Mouse (Mus musculus) midbrain, embryonic 15.5 days (tissue): ENCODE measurements around the gene Lrrc58. TPM values are rescaled to one million over a fixed set of nuclear protein-coding genes. Genes with fewer than 3 reads are reported as not detected.

Experiments
- ATAC-seq: fragments of 200-750 bp; cut with Nextera tagmentation; replicated peaks from 2 replicates; pipeline ENCODE4 v1.8.0; 2017; ENCODE audit warnings: moderate TSS enrichment
- H3K27ac ChIP-seq: fragments of 300-500 bp; sonication (generic); 2 replicates; pipeline ENCODE4 v1.5.1; 2015; ENCODE audit warnings: mild to moderate bottlenecking, inconsistent platforms
- H3K27me3 ChIP-seq: fragments of 300-500 bp; sonication (generic); replicated peaks from 2 replicates; pipeline ENCODE4 v1.6.1; 2015; ENCODE audit warnings: inconsistent platforms
- H3K36me3 ChIP-seq: fragments of 300-500 bp; sonication (generic); replicated peaks from 2 replicates; pipeline ENCODE4 v1.6.1; 2015; ENCODE audit warnings: inconsistent platforms
- H3K4me1 ChIP-seq: fragments of 300-500 bp; sonication (generic); 2 replicates; pipeline ENCODE4 v1.6.1; 2015; ENCODE audit warnings: inconsistent platforms
- H3K4me2 ChIP-seq: fragments of 300-500 bp; sonication (generic); 2 replicates; pipeline ENCODE4 v1.6.1; 2015; ENCODE audit warnings: inconsistent platforms, mild to moderate bottlenecking, moderate library complexity
- H3K4me3 ChIP-seq: fragments of 300-500 bp; sonication (generic); 2 replicates; pipeline ENCODE4 v1.5.1; 2015; ENCODE audit warnings: mild to moderate bottlenecking, inconsistent platforms
- H3K9ac ChIP-seq: fragments of 300-500 bp; sonication (generic); 2 replicates; pipeline ENCODE4 v1.6.1; 2015; ENCODE audit warnings: mild to moderate bottlenecking, inconsistent platforms
- H3K9me3 ChIP-seq: fragments of 300-500 bp; sonication (generic); 2 replicates; pipeline ENCODE4 v1.6.1; 2016; ENCODE audit warnings: inconsistent platforms
- WGBS: fragments of 180-500 bp; shearing (Covaris S2); methylation state at CpG from one replicate; pipeline ENCODE4 v1.1.7; 2015; ENCODE audit warnings: mixed read lengths; 5-methylcytosine and 5-hydroxymethylcytosine counted together
- polyA plus RNA-seq: library from polyadenylated mRNA; unstranded; fragments of >200 nt; fragmentation: Nextera tagmentation; extraction: Ambion mirVana; gene quantifications from 2 replicates; pipeline ENCODE4 v1.2.1, GENCODE M21; 2015

Lrrc58 gene
- polyA plus RNA-seq, 1 experiment from 2014 or later: 41.6 TPM

- H3K4me2 ChIP-seq: no peak overlapping the region
These were observed 38.3 kb downstream of the Lrrc58 start for GRCm38 (mm10) chr16:37906456-37906855.

GRCm38 (mm10) chr16:37911086-37911485 is 42.9 kb downstream of the Lrrc58 start:
- H3K9ac ChIP-seq: no peak overlapping the region
- no peaks in the 10 kb centered on the region for H3K36me3 ChIP-seq
- 73% methylated on average over 1 of the region's 1 CpGs for WGBS
- no peak for ATAC-seq
- H3K9me3 ChIP-seq: no peaks in the 10 kb centered on the region
- H3K4me1 ChIP-seq: peaks cover 4% of the 10 kb centered on the region; the same call in 1 of the 2 replicates
- H3K4me3 ChIP-seq: no peak overlapping the region
- no peak overlapping the region for H3K4me2 ChIP-seq
- H3K27me3 ChIP-seq: no peaks in the 10 kb centered on the region; the same call in 1 of the 2 replicates
- H3K27ac ChIP-seq: no peak overlapping the region

More at GRCm38 (mm10) chr16:37906456-37906855, 38.3 kb downstream of the Lrrc58 start:
- Histone ChIP-seq H3K9me3 (no peaks in the 10 kb centered on the region), H3K4me1 (no peaks in the 10 kb centered on the region), H3K27me3 (no peaks in the 10 kb centered on the region), H3K9ac (no peak overlapping the region), H3K36me3 (no peaks in the 10 kb centered on the region), H3K27ac (no peak overlapping the region), H3K4me3 (no peak overlapping the region)
- WGBS: 89% methylated on average over 3 of the region's 3 CpGs
- ATAC-seq: no peak

- peak within 1 kb of the TSS; percentile 8 for H3K27ac ChIP-seq
- ATAC-seq: peak; percentile 81
- peaks cover 32% of the 10 kb centered on the region for H3K4me1 ChIP-seq
These were observed 48.1 kb downstream of the Lrrc58 start, which contains the start of gene Gpr156 for GRCm38 (mm10) chr16:37916138-37916817. Gene Gpr156, plus strand, starts transcription at chr16:37916496.

GRCm38 (mm10) chr16:37916818-37917201 is 48.6 kb downstream of the Lrrc58 start:
- H3K9ac ChIP-seq: peak overlapping the region; percentile 71
- peak overlapping the region; percentile 65 for H3K4me3 ChIP-seq
- no peaks in the 10 kb centered on the region for H3K36me3 ChIP-seq
- ATAC-seq: no peak
- 11% methylated on average over 7 of the region's 7 CpGs for WGBS
- peak overlapping the region; percentile 91 for H3K4me2 ChIP-seq
- H3K4me1 ChIP-seq: peaks cover 33% of the 10 kb centered on the region
- H3K27me3 ChIP-seq: no peaks in the 10 kb centered on the region; the same call in 1 of the 2 replicates
- no peak overlapping the region for H3K27ac ChIP-seq
- H3K9me3 ChIP-seq: no peaks in the 10 kb centered on the region

More at GRCm38 (mm10) chr16:37916138-37916817, 48.1 kb downstream of the Lrrc58 start, which contains the start of gene Gpr156:
- H3K4me3 ChIP-seq: peak within 1 kb of the TSS; percentile 65
- no peaks in the 10 kb centered on the region for H3K36me3 ChIP-seq
- peak within 1 kb of the TSS; percentile 71 for H3K9ac ChIP-seq
- H3K27me3 ChIP-seq: no peaks in the 10 kb centered on the region; the same call in 1 of the 2 replicates
- H3K4me2 ChIP-seq: peak within 1 kb of the TSS; percentile 91
- WGBS: 2% methylated on average over 53 of the region's 53 CpGs
- H3K9me3 ChIP-seq: no peaks in the 10 kb centered on the region

- Histone ChIP-seq H3K9ac (no peak overlapping the region), H3K4me2 (no peak overlapping the region), H3K4me3 (no peak overlapping the region), H3K27ac (no peak overlapping the region), H3K4me1 (peaks cover 33% of the 10 kb centered on the region), H3K36me3 (no peaks in the 10 kb centered on the region), H3K9me3 (no peaks in the 10 kb centered on the region), H3K27me3 (no peaks in the 10 kb centered on the region; the same call in 1 of the 2 replicates)
- no peak for ATAC-seq
- 86% methylated on average over 6 of the region's 6 CpGs for WGBS
These were observed 50.8 kb downstream of the Lrrc58 start for GRCm38 (mm10) chr16:37919000-37919399.

- H3K36me3 ChIP-seq: no peaks in the 10 kb centered on the region
- H3K9me3 ChIP-seq: no peaks in the 10 kb centered on the region
- no peaks in the 10 kb centered on the region for H3K27me3 ChIP-seq
- no peak overlapping the region for H3K9ac ChIP-seq
- 17% methylated on average over 8 of the region's 8 CpGs for WGBS
- no peak overlapping the region for H3K4me2 ChIP-seq
- H3K4me3 ChIP-seq: no peak overlapping the region
- H3K27ac ChIP-seq: peak overlapping the region; percentile 74
- peak; percentile 84 for ATAC-seq
- H3K4me1 ChIP-seq: peaks cover 35% of the 10 kb centered on the region
These were observed 52.7 kb downstream of the Lrrc58 start for GRCm38 (mm10) chr16:37920842-37921409.

GRCm38 (mm10) chr16:37926087-37926486 is 57.9 kb downstream of the Lrrc58 start:
- no peak overlapping the region for H3K9ac ChIP-seq
- 3% methylated on average over 7 of the region's 7 CpGs for WGBS
- ATAC-seq: peak; percentile 53
- H3K4me1 ChIP-seq: peaks cover 34% of the 10 kb centered on the region
- H3K27ac ChIP-seq: peak overlapping the region; percentile 78
- H3K36me3 ChIP-seq: no peaks in the 10 kb centered on the region
- H3K27me3 ChIP-seq: no peaks in the 10 kb centered on the region
- no peaks in the 10 kb centered on the region for H3K9me3 ChIP-seq
- no peak overlapping the region for H3K4me3 ChIP-seq
- peak overlapping the region; percentile 15 for H3K4me2 ChIP-seq

- WGBS: 5% methylated on average over 4 of the region's 4 CpGs
- Histone ChIP-seq H3K9ac (no peak overlapping the region), H3K4me1 (peaks cover 30% of the 10 kb centered on the region), H3K4me3 (no peak overlapping the region), H3K9me3 (no peaks in the 10 kb centered on the region), H3K4me2 (no peak overlapping the region), H3K36me3 (no peaks in the 10 kb centered on the region), H3K27me3 (no peaks in the 10 kb centered on the region), H3K27ac (peak overlapping the region; percentile 46)
- peak; percentile 25; the same call in 1 of the 2 replicates for ATAC-seq
These were observed 58.9 kb downstream of the Lrrc58 start for GRCm38 (mm10) chr16:37927117-37927516.

- 54% methylated on average over 2 of the region's 2 CpGs for WGBS
- Histone ChIP-seq H3K9ac (no peak overlapping the region), H3K36me3 (no peaks in the 10 kb centered on the region), H3K27me3 (no peaks in the 10 kb centered on the region), H3K9me3 (no peaks in the 10 kb centered on the region), H3K27ac (no peak overlapping the region), H3K4me2 (no peak overlapping the region), H3K4me1 (peaks cover 30% of the 10 kb centered on the region), H3K4me3 (no peak overlapping the region)
- ATAC-seq: no peak
These were observed 60.8 kb downstream of the Lrrc58 start for GRCm38 (mm10) chr16:37929006-37929405.

GRCm38 (mm10) chr16:37929626-37930025 is 61.4 kb downstream of the Lrrc58 start:
- Histone ChIP-seq H3K4me3 (no peak overlapping the region), H3K36me3 (no peaks in the 10 kb centered on the region), H3K9me3 (no peaks in the 10 kb centered on the region), H3K27me3 (no peaks in the 10 kb centered on the region), H3K9ac (no peak overlapping the region), H3K27ac (no peak overlapping the region), H3K4me2 (no peak overlapping the region), H3K4me1 (peaks cover 30% of the 10 kb centered on the region)
- no peak for ATAC-seq
- 86% methylated on average over 2 of the region's 2 CpGs for WGBS

GRCm38 (mm10) chr16:37934932-37935331 is 66.7 kb downstream of the Lrrc58 start:
- no peaks in the 10 kb centered on the region for H3K9me3 ChIP-seq
- no peak overlapping the region for H3K4me3 ChIP-seq
- H3K4me2 ChIP-seq: no peak overlapping the region
- H3K9ac ChIP-seq: no peak overlapping the region
- no peak overlapping the region for H3K27ac ChIP-seq
- H3K27me3 ChIP-seq: no peaks in the 10 kb centered on the region
- no peaks in the 10 kb centered on the region for H3K36me3 ChIP-seq
- peaks cover 21% of the 10 kb centered on the region for H3K4me1 ChIP-seq
- ATAC-seq: no peak
- WGBS: 89% methylated on average over 2 of the region's 2 CpGs

GRCm38 (mm10) chr16:37937276-37937675 is 69.1 kb downstream of the Lrrc58 start:
- H3K27me3 ChIP-seq: no peaks in the 10 kb centered on the region
- H3K36me3 ChIP-seq: no peaks in the 10 kb centered on the region
- H3K4me3 ChIP-seq: no peak overlapping the region
- H3K4me1 ChIP-seq: peaks cover 21% of the 10 kb centered on the region
- H3K9me3 ChIP-seq: no peaks in the 10 kb centered on the region
- no peak overlapping the region for H3K9ac ChIP-seq
- WGBS: 71% methylated on average over 8 of the region's 8 CpGs
- no peak overlapping the region for H3K4me2 ChIP-seq
- H3K27ac ChIP-seq: 0 out of 2 replicates have a peak overlapping the region, but pooled peaks have one; percentile 4
- no peak for ATAC-seq
